Comparison of ENCODE assay signal across 20 mouse cellular contexts in the genomic region with DNA sequence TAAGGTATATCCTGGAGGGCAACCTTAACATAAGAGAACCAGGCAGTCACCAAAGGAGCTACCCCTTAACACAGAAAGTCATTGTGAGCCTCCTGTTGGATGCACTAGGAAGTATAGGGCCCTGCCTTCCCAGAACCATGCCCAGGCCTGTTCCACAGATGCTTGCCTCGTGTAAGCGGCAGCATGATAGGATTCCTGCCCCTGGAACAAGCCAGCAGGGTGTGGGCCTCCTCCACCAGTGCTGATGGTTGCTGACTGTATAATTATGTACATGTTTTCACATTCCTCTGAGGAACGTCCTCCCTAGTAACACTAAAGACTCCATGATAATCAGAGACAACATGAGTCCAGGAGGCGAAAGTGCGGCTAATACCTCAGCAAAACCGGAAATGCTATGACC. TPM values are rescaled to one million over a fixed set of nuclear protein-coding genes. Genes with fewer than 3 reads are reported as not detected.
DNase-seq lines count a peak whose midpoint lies in the region; ATAC-seq and TF ChIP-seq lines count a peak whose summit lies in the region.
"Had no signal": no experiment of that assay in that cellular context is flagged by ENCODE, and none has a peak within 500 bp of the region (broad histone marks: within the 10 kb centered on the region; RNA-seq: fewer than 3 reads in every experiment).

No protein-coding gene starts in this region.

- TF ChIP-seq POLR2A in limb, embryonic 14.5 days (IDR thresholded peaks at IDR 0.05; ENCODE audit: borderline replicate concordance, extremely low read depth, insufficient read depth, insufficient read length), result no peak

- intact Hi-C loops in left cerebral cortex, postnatal 10 days (cut with DNase I), result no loop called here

- H3K27me3 ChIP-seq in limb, embryonic 14.5 days (ENCODE audit: control insufficient read depth, insufficient read depth, low read length), result no peaks in the 10 kb centered on the region
- no peaks in the 10 kb centered on the region for H3K27me3 ChIP-seq in limb, embryonic 10.5 days (ENCODE audit: low read depth, poor library complexity, severe bottlenecking)
- no peaks in the 10 kb centered on the region for H3K27me3 ChIP-seq in limb, embryonic 15.5 days
- no peaks in the 10 kb centered on the region for H3K27me3 ChIP-seq in hindbrain, embryonic 11.5 days (ENCODE audit: control insufficient read depth, insufficient read depth, low read length)
- H3K27me3 ChIP-seq: CH12.LX; heart, embryonic 15.5 days; hindbrain, embryonic 15.5 days had no signal

- H3K4me3 ChIP-seq in limb, embryonic 14.5 days (replicated peaks; ENCODE audit: low read length), result no peak overlapping the region
- H3K4me3 ChIP-seq in limb, embryonic 10.5 days, result no peak overlapping the region
- no peak overlapping the region for H3K4me3 ChIP-seq in limb, embryonic 15.5 days
- H3K4me3 ChIP-seq in hindbrain, embryonic 11.5 days (ENCODE audit: low read depth, low read length), result no peak overlapping the region
- H3K4me3 ChIP-seq: forebrain, embryonic 10.5 days; heart, adult 2 months; heart, embryonic 15.5 days; hindbrain, embryonic 10.5 days; hindbrain, embryonic 15.5 days had no signal

- H3K9me3 ChIP-seq in limb, embryonic 14.5 days (ENCODE audit: control insufficient read depth, low read length), result no peaks in the 10 kb centered on the region
- no peaks in the 10 kb centered on the region for H3K9me3 ChIP-seq in limb, embryonic 10.5 days (replicated peaks)
- no peaks in the 10 kb centered on the region for H3K9me3 ChIP-seq in limb, embryonic 15.5 days
- no peaks in the 10 kb centered on the region for H3K9me3 ChIP-seq in hindbrain, embryonic 11.5 days (ENCODE audit: control insufficient read depth, low read length)
- H3K9me3 ChIP-seq: forebrain, embryonic 10.5 days; heart, embryonic 15.5 days; hindbrain, embryonic 10.5 days; hindbrain, embryonic 15.5 days had no signal

- peak; percentile 13 for DNase-seq in limb, embryonic 14.5 days (ENCODE audit: low spot score)
- no peak for DNase-seq in limb, embryonic 10.5 days (ENCODE audit: low spot score)
- peak; percentile 80 for DNase-seq in ZHBTc4 (ENCODE audit: low read depth, low spot score)
- DNase-seq in hindbrain, embryonic 11.5 days (ENCODE audit: low spot score), result no peak
- no peak for DNase-seq in left cerebral cortex, postnatal 10 days (ENCODE audit: extremely low spot score in 1 of 2, low spot score in 2 of 2)
- DNase-seq: adrenal gland, adult 8-10 months; adrenal gland, postnatal 36 days; cerebellum, adult 2 months; cerebellum, postnatal 10 days; gastrocnemius, postnatal 36 days; heart, adult 2 months had no signal

- H3K9ac ChIP-seq in limb, embryonic 14.5 days (ENCODE audit: low read depth, low read length, severe bottlenecking), result no peak overlapping the region
- H3K9ac ChIP-seq in limb, embryonic 15.5 days, result no peak overlapping the region
- no peak overlapping the region for H3K9ac ChIP-seq in hindbrain, embryonic 11.5 days (ENCODE audit: low read depth, low read length)
- H3K9ac ChIP-seq: heart, embryonic 15.5 days; hindbrain, embryonic 15.5 days had no signal

- ATAC-seq in limb, embryonic 14.5 days (ENCODE audit: low FRiP score, low read depth), result no peak
- peak; percentile 65; the same call in 1 of the 2 replicates for ATAC-seq in limb, embryonic 15.5 days (ENCODE audit: insufficient number of reproducible peaks, low FRiP score, low TSS enrichment, low read depth)
- no peak for ATAC-seq in hindbrain, embryonic 11.5 days (ENCODE audit: low FRiP score)
- ATAC-seq: forebrain, embryonic 14.5 days; intestine, postnatal 0 days had no signal

- H3K27ac ChIP-seq in limb, embryonic 14.5 days (replicated peaks; ENCODE audit: low read depth, low read length), result no peak overlapping the region
- no peak overlapping the region for H3K27ac ChIP-seq in limb, embryonic 10.5 days
- no peak overlapping the region for H3K27ac ChIP-seq in limb, embryonic 15.5 days
- no peak overlapping the region for H3K27ac ChIP-seq in hindbrain, embryonic 11.5 days (ENCODE audit: low read depth, low read length)
- H3K27ac ChIP-seq: forebrain, embryonic 10.5 days; heart, adult 2 months; heart, embryonic 15.5 days; hindbrain, embryonic 10.5 days; hindbrain, embryonic 15.5 days had no signal

- H3K4me2 ChIP-seq in limb, embryonic 14.5 days (replicated peaks; ENCODE audit: low read depth, low read length, severe bottlenecking), result no peak overlapping the region
- H3K4me2 ChIP-seq in limb, embryonic 15.5 days, result no peak overlapping the region
- no peak overlapping the region for H3K4me2 ChIP-seq in hindbrain, embryonic 11.5 days (replicated peaks; ENCODE audit: low read depth, low read length)
- H3K4me2 ChIP-seq: heart, embryonic 11.5 days; heart, embryonic 15.5 days; hindbrain, embryonic 15.5 days had no signal

- H3K36me3 ChIP-seq in limb, embryonic 14.5 days (ENCODE audit: control insufficient read depth, insufficient read depth, low read length), result peaks cover 65% of the 10 kb centered on the region
- H3K36me3 ChIP-seq in limb, embryonic 10.5 days, result peaks cover 83% of the 10 kb centered on the region
- peaks cover 58% of the 10 kb centered on the region for H3K36me3 ChIP-seq in limb, embryonic 15.5 days
- H3K36me3 ChIP-seq in hindbrain, embryonic 11.5 days (ENCODE audit: control insufficient read depth, insufficient read depth, low read length), result no peaks in the 10 kb centered on the region

- 81% methylated on average over 6 of the region's 6 CpGs for WGBS in limb, embryonic 14.5 days
- WGBS in limb, embryonic 10.5 days, result 89% methylated on average over 6 of the region's 6 CpGs
- WGBS in limb, embryonic 15.5 days, result 67% methylated on average over 6 of the region's 6 CpGs
- WGBS in hindbrain, embryonic 11.5 days, result 87% methylated on average over 6 of the region's 6 CpGs

- H3K4me1 ChIP-seq in limb, embryonic 14.5 days (ENCODE audit: control insufficient read depth, insufficient read depth, low read length), result no peaks in the 10 kb centered on the region
- no peaks in the 10 kb centered on the region for H3K4me1 ChIP-seq in limb, embryonic 10.5 days
- H3K4me1 ChIP-seq in limb, embryonic 15.5 days, result no peaks in the 10 kb centered on the region
- H3K4me1 ChIP-seq in hindbrain, embryonic 11.5 days (replicated peaks; ENCODE audit: control insufficient read depth, insufficient read depth, low read length), result no peaks in the 10 kb centered on the region
- H3K4me1 ChIP-seq: forebrain, embryonic 10.5 days; hindbrain, embryonic 10.5 days; hindbrain, embryonic 15.5 days had no signal

RNA-seq across cellular contexts. Expression of a gene that starts 28.2 kb away (rescaled TPM):
- 46.5 and 52.2 TPM in 2 replicates for polyA plus RNA-seq in limb, embryonic 14.5 days (2012; rRNA removed)
- 33.5 and 35.4 TPM in 2 replicates for polyA plus RNA-seq in limb, embryonic 14.5 days (2014; fragmentation: Nextera tagmentation; extraction: Ambion mirVana)
- 49.8 and 50.7 TPM in 2 replicates for polyA plus RNA-seq in limb, embryonic 10.5 days (2016; fragmentation: Nextera tagmentation; extraction: Ambion mirVana)
- 32.2 and 35.7 TPM in 2 replicates for polyA plus RNA-seq in limb, embryonic 15.5 days (2015; fragmentation: Nextera tagmentation; extraction: Ambion mirVana)
- 38.5 and 45.5 TPM in 2 replicates for polyA plus RNA-seq in hindbrain, embryonic 11.5 days (2014; fragmentation: Nextera tagmentation; extraction: Ambion mirVana)
- total RNA-seq in left cerebral cortex, postnatal 10 days (2021), result 10 to 100 TPM; 23.5 to 24.0 TPM

RNA-seq across cellular contexts. Expression of a gene that starts 28.3 kb away (rescaled TPM):
- 45.2 and 47.8 TPM in 2 replicates for polyA plus RNA-seq in limb, embryonic 14.5 days (2012; rRNA removed)
- 45.4 and 47.3 TPM in 2 replicates for polyA plus RNA-seq in limb, embryonic 14.5 days (2014; fragmentation: Nextera tagmentation; extraction: Ambion mirVana)
- polyA plus RNA-seq in limb, embryonic 10.5 days (2016; fragmentation: Nextera tagmentation; extraction: Ambion mirVana), result 26.1 and 35.8 TPM in 2 replicates
- 27.9 and 30.0 TPM in 2 replicates for polyA plus RNA-seq in limb, embryonic 15.5 days (2015; fragmentation: Nextera tagmentation; extraction: Ambion mirVana)
- polyA plus RNA-seq in hindbrain, embryonic 11.5 days (2014; fragmentation: Nextera tagmentation; extraction: Ambion mirVana), result 36.3 and 43.5 TPM in 2 replicates
- 10 to 100 TPM; 83.7 to 85.5 TPM for total RNA-seq in left cerebral cortex, postnatal 10 days (2021)

Comparison
In these comparisons a context has a peak if more than half of its experiments do, and no peak if none do; other contexts are left out.
1. DNase-seq: peak in limb, embryonic 14.5 days (single experiment) and ZHBTc4 (single experiment); none in limb, embryonic 10.5 days (single experiment), hindbrain, embryonic 11.5 days (single experiment) and left cerebral cortex, postnatal 10 days (0 of 2).